Mouse (Mus musculus) thymus, postnatal 36 days (tissue): ENCODE results near the gene Olfr60.

Source experiments
- DNase-seq, 2 experiments: peaks; one replicate each; pipeline ENCODE4 v3.0.0; 2022; ENCODE audit warnings: mixed read lengths in 2 of 2

Gene Olfr60

GRCm38 (mm10) chr7:140361571-140361970 is at the start of gene Olfr60:
Gene Olfr60 (minus strand): TSS chr7:140361671.
- DNase-seq: no peak

- no peak for DNase-seq
These were observed 41.3 kb upstream of the Olfr60 start, which contains the start of gene Olfr531 for GRCm38 (mm10) chr7:140402818-140403217. Gene Olfr531 (minus strand): TSS chr7:140402918.

GRCm38 (mm10) chr7:140376911-140377310 is 15.4 kb upstream of the Olfr60 start:
- DNase-seq: no peak

- DNase-seq: no peak
These were observed 14.8 kb upstream of the Olfr60 start, which contains the start of gene Olfr530 for GRCm38 (mm10) chr7:140376231-140376630. Gene Olfr530 (minus strand): TSS chr7:140376331.

GRCm38 (mm10) chr7:140374300-140374699 is 12.8 kb upstream of the Olfr60 start:
- peak in 1 of 2 experiments; percentile 21 for DNase-seq

GRCm38 (mm10) chr7:140333717-140334116 is 27.8 kb downstream of the Olfr60 start, which contains the start of gene Olfr527:
Gene Olfr527 (plus strand): TSS chr7:140334017.
- no peak for DNase-seq

- DNase-seq: no peak
These were observed 31.6 kb downstream of the Olfr60 start for GRCm38 (mm10) chr7:140329766-140330304.

- peak; percentile 18 to 32 for DNase-seq
These were observed 40.3 kb downstream of the Olfr60 start for GRCm38 (mm10) chr7:140321135-140321534.

- no peak for DNase-seq
These were observed 40.9 kb downstream of the Olfr60 start, which contains the start of gene Olfr525 for GRCm38 (mm10) chr7:140320558-140320957. Gene Olfr525 (plus strand): TSS chr7:140320858.

GRCm38 (mm10) chr7:140319861-140320385 is 41.5 kb downstream of the Olfr60 start:
- DNase-seq: no peak

GRCm38 (mm10) chr7:140299416-140299815 is 62.1 kb downstream of the Olfr60 start:
- no peak for DNase-seq

GRCm38 (mm10) chr7:140296876-140297275 is 64.6 kb downstream of the Olfr60 start:
- DNase-seq: no peak

- no peak for DNase-seq
These were observed 65.7 kb downstream of the Olfr60 start for GRCm38 (mm10) chr7:140295746-140296145.
